Mouse (Mus musculus): ENCODE results near the gene E030018B13Rik.
A peak's percentile ranks its signal among the peaks of the same experiment; 100 is the strongest.

E030018B13Rik gene

DNA sequence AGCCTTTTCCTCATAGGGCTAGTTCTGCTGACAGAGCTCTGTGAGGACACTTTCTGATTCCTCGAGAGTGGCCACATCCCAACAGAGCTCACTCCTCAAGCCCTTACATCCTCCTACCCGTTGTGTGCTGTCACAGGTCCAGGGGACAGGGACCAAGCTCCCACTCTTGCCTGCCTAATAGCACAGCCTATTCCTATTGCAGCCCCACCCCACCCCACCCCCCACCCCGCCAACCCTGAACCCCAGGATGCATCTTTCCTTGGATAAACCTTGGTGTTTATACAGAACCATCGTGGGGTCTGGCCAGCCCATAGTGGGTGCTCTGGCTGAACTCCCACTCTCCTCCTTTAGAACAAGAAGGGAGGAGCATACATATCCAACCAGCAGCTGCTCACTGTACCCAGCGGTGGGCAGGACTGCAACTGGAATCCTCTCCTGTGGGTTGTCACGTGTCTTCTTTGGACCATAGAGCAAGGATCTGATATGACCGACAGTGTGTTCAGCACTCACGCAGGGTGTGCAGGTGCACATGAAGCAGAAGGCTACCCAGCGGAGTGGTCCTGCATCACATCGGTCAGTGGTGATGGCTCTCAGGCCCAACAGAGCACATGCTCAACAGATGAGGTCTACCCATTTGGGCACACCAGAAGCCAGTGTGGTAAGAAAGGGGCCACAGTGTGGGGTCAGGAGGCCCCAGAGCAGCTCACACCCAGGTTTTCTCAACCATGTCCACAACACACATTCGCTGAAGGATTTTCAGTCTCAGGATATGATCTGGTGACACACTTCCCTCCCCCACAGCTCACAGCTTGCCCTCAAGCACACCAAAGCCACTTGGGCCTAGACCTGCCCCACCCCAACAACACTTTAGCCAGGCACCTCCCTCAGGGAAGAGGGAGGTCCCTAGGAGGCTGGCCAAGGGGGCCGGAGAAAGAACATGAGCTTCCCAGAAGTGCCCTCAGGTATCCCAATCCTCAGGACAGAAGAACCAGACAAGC, 2.4 kb downstream of the E030018B13Rik start:
- DNase-seq: no peak

DNA sequence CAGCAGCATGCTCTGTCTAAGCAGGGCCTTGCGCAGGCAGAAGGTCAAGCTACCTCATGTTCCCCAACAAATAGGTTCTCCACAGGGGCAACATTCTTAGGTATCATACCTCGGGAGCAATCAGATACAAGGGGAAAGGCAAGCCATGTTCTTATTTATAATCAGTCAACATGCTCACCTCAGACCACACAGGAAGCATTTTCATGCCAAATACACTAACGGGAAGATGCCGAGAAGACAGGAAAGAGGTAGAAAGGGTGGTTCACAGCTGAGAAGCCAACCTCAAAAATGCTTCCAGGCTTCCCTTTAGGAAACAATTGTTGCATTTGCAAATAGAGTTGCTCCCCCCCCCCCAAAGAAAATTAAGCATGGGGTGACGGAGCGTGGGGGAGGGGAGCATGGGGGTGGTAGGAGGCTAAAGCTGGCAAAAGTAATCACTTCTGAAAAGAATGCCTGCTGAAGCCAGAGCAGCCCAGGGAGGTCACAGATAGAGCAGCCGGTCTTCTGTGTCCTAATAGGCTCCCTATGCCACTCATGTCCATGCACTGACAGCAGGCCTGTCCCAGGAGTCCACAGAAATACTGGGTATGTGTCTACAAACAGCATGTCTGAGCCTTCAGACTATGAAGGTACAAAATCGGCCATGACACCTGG, 5.4 kb downstream of the E030018B13Rik start:
- no peak for DNase-seq

DNA sequence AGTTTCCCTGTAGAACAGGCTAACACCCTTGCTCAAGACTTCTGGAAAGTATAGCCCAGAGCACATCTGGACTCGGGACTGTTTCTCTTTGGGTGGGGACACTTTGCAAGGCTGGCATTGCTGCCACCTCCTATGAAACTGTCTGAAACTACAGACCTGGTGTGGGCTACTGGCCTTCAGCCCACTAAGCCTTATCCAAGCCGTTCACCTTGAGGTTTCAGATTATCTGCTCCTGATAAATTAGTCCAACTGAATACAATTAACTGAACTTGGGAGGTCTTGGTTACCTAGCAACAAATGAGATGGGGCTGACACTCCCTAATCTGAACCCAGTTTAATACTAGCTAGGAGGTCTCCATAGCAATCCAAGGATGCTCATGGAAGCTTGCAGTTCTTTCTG, 5.9 kb downstream of the E030018B13Rik start:
- no peak for DNase-seq

DNA sequence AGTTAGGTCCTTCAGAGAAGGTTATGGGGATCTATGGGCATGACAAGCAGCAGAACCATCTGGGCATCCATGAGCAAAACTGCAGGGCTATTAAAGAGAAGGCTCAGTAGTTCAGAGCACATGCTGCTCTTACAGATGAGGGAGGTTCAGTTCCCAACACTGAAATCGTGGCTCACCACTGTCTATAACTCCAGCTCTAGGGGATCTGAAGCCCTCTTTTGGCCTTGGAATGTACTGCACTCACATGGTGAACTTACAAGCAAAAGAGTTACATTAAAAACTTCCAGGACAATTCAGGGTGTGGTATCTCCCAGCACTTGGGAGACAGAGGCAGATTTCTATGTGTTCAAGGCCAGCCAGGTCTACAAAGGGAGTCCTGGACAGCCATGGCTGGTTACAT, 6.3 kb downstream of the E030018B13Rik start:
- no peak for DNase-seq

DNA sequence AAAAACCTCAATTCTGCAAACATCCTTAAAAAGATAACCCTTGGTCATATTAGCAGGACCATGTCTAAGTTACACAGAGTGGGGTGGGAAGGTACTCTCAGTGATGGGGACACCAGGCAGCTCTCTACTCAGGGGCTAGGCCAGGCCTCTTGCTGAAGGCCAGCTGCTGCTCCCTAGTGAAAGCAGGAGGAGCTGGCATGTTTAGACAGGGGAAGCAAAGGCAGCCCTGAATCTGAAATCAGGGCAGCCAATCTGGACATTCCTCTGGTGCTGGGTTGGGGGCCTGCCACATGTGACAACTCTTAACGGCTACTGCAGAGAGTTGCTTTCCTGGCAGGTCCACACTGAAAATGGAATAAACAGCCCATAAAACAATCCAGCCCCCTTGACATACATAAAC, 7.5 kb downstream of the E030018B13Rik start:
- DNase-seq: no peak

DNA sequence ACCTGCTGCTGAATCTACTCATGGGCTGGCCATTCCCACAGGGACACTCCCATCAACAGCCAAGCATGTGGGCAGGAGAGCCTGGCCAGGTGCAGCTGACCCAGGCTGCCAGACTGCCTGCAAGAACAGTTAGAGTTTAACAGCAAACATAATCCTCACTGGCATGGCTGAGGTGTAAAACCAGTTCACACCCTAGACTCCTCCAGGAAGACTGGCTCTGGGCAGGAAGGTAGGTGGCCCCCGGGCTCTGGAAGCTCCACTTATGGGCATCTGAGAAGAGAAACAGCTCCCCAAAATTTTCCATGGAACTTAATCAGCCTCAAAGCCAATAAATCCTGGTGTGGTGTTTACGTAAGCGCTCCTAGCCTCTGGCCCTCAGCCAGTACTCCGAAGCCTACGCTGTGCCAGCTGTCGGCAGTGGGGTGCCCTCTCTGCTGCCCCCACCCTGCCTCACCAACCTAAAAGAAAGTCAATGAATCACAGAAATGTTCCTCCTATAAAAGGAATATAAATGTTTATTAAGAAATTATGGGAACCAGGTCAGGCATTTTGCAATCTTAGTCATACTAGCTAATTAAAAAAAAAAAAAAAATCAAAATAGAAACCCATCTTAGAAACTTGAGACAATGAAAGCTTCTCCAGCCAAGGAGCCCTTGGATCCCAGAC, 8.2 kb downstream of the E030018B13Rik start:
- DNase-seq: peak; percentile 81

DNA sequence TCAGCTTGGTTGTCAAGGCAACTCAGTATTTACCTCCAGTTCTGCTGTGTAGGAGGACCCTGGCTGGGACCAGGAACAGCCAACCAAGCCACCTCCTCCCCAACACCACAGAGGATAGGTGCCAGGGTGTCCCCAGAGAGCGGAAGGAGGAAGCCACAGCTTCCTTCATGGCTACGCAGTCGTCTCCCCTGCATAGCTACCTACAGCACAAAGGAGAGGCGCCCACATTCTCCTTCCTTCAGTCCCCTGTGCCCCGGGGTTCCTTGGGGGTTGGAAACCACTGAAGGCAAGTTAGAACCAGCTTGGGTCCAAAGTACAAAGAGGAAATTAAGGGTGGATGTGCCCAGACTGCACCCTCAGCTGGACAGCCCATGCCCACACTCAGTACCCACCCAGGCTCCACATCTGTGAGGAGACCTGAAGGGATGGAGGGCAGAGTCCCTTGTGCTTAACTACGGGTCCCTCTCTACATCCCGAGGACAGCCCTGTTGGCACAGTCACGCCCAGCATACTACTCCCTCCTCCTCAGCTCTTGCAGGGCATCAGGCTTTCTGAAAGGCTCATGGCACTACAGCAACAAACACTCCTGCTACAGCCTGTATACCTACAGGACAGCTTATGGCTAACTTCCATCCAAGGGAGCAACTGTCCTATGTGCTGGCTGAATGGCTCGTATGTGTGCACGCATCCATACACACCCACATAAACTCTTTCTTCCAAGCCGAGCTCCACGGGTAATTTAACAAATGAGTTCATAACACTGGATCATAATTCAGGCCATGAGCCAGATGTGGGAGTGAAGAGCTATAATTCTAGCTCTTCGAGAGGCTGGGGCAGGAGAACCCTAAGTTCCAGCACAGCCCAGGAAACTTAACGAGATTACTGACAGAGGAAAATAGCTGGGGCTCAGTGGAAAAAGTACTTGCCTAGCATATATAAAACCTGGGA, 9.0 kb downstream of the E030018B13Rik start:
- peak; percentile 77 for DNase-seq

DNA sequence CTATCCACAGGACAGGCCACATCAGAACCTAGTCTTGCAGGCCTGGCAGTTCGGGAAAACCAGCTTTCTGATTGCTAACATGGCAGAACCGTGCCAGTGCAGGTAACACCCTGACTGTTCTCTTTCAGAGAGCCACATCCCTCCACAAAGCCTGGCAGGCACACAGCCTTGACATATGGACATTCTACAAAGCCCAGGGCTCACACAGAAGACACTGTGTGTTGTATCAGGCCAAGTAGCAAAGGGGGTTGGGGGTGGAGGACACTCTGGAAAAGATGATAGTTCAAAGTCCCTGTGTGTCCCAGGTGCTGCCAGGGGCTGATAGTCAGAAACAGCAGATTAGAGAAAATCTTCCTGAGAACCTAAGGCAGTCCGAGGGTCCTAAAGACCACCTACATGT, 9.8 kb downstream of the E030018B13Rik start:
- no peak for DNase-seq

DNA sequence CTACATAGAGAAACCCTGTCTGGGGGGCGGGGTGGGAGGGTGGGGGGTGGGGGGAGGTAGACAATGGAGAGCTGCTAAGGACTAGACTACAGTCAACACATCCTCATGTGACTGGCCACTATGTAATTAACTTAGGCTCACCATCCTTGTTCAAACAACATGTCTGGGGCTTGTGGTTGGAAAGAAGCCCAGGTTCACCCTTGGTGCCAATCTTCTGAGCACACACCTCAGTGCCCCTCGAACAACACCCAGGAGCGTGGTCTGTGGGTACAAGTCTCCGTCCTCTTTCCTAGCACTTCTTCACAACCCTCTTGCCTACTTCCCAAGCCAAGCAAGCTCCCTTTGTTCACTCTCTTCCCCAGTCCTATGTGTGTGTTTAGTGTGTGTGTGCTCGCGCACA, 10.5 kb downstream of the E030018B13Rik start:
- DNase-seq: no peak

DNA sequence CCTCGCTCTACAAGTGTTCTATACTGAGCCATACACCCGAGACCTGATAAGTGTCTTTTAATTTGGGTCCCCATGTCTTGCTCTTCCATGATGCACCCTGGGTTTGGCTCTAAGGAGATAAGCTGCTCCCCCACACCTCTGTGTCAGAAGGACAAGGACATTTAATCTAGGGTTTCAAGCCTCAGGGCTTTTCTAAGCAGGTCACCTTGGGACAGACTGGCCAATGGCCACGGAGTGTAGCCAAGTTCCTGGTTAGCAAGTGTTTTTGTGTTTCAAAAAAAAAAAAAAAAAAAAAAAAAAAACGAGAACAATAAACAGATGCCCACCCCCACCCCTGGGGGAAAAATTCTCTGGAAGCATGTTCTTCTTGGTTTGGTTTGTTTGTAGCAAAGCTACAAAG, 12.4 kb downstream of the E030018B13Rik start:
- no peak for DNase-seq

DNA sequence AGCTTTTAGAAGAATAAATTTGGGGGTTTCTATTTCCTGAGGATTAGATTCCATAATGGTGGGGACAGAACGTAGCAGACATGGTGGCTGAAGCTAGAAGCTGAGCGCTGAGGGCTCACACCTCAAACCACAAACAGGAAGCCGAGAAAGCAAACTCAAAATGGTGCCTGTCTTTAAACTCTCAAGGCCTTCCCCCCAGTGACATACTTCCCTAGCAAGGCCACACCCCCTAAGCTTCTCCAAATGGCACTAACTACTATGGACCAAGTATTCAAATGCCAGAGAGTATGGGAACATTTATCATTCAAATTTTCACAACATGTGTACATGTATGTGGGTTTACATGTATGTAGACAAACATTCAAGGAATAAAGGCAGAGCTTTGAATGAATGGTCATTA, 13.5 kb downstream of the E030018B13Rik start:
- no peak for DNase-seq

DNA sequence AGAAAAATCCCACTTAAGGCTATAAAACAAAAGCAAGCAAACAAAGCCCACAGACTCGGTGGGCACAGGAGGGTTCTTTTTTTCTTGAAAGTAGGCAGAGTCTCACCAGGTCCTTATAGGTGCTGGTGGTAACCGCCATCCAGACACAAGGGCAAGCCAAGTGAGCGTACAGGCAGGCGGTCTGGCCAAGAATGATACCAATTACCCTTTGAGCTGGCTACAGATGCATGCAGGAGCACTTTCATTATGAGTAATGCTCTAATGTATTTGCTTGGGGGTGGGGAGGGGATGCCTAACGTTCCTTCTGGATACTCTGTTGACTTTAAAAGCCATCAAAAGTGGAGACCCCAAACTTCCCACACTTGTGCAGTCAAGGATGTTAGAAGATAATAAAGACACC, 14.1 kb downstream of the E030018B13Rik start:
- no peak for DNase-seq

DNA sequence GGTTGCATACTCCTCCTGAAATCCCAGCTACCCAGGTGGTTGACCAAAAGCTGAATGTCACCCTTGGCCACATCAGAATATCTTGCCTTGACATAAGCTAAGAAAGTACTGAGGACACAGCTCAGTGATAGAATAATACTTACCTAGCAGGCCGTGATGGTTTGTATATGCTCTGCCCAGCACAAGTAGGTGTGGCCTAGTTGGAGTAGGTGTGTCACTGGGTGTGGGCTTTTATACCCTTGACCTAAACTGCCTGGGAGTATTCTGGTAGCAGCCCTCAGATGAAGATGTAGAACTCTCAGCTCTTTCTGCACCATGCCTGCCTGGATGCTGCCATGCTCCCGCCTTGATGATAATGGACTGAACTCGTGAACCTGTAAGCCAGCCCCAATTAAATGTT, 15.8 kb downstream of the E030018B13Rik start:
- no peak for DNase-seq

DNA sequence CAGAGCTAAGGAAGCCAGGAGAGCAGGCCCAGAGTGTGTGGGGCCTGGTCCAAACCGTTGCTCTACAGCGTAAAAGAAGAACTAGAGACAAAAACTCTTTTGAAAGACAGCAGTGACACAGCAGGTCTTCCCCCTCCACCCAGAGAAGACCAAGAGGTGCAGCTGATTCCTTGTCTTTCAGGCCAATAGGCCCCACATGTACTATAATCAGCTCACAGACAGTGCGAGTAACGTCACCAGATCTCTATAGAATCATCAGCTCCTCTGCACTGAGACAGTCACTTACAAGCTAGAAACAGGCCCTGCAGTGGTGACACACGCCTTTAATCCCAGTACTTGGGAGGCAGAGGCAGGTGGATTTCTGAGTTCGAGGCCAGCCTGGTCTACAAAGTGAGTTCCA, 17.2 kb downstream of the E030018B13Rik start:
- no peak for DNase-seq

DNA sequence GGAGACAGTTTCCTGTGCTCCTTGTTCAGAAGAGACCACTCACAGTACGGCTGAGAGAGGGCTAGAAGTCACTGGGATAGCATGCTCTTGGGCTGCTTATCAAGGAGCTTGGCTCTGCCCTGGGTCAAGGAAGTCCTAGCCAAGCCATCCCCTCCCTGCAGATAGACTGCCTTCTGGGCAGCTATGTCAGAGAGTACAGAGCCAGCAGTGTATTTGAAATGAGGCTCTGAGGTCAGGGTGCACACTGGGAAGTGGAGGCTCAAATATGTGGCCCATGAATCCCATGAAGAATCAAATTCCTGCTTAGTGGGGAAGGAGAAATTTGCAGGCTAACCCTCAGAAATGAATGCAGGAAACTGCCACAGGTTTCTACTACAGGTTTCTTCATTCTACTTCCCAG, 17.9 kb downstream of the E030018B13Rik start:
- DNase-seq: no peak

DNA sequence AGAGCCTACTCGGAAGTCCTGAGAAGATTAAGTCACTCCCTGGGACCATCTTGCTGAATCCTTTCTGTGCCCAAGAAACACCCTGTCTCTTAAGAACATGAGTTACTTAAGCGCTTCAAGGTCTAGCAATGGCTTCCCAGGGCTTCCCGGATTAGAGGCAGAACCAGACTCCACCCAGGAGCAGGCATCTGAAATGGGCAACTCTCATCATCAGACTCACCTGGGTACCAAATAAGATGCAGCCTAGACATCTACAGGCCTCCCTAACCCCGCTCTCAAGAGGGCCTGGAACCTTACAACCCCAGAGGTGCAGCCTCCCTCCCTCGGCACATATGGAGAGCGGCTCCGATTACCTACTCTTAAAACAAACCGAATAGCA, 19.1 kb downstream of the E030018B13Rik start:
- DNase-seq: no peak

DNA sequence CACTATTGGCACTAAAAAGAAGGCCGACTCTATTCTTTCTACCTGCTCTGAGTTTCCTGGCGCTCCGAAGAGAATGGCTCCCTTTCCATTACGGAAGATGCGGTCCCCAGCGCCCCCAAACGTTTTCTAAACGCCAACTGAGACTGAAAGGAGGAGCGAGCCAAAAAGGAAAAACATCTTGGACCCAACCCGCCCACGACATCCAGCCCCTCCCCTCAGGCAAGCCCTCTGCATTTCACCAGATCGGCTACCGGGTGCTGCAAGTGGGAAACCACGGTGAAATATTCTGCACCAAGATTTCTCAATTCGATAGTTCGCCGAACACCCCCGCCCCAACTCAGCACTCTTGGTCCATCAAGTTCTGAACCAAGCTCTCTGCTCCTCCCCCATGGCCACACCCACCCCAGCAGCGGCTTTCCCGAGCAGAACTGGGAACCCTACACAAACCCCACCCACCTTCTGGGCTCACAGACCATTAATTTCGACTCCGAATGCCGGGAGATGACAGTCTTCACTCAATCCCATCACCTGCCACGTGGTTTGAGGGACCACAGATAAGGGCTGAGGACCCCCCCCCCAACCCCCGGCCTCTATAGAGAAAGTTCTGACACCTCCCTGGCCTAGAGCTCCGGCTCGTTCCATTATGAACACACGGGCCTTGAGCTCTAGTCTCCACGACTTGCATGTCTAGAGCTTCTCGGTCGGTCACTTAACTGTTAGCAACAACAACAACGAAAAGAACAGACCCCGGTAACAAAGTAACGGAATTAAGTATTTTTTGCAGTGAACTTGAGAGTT, 19.7 kb downstream of the E030018B13Rik start:
- peak; percentile 77 for DNase-seq

DNA sequence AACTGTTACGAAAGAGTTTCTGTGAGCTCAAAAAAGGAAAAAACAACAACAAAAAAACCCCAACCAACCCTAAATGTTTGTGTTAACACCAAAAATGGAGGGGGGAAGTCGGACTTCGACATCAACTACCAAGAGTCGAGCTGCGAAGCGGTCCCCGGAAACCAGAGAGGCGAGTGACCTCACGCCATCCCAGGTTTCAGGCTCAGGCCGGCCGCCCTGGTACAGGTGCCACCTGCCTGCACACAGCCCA, 20.3 kb downstream of the E030018B13Rik start:
- DNase-seq: no peak

DNA sequence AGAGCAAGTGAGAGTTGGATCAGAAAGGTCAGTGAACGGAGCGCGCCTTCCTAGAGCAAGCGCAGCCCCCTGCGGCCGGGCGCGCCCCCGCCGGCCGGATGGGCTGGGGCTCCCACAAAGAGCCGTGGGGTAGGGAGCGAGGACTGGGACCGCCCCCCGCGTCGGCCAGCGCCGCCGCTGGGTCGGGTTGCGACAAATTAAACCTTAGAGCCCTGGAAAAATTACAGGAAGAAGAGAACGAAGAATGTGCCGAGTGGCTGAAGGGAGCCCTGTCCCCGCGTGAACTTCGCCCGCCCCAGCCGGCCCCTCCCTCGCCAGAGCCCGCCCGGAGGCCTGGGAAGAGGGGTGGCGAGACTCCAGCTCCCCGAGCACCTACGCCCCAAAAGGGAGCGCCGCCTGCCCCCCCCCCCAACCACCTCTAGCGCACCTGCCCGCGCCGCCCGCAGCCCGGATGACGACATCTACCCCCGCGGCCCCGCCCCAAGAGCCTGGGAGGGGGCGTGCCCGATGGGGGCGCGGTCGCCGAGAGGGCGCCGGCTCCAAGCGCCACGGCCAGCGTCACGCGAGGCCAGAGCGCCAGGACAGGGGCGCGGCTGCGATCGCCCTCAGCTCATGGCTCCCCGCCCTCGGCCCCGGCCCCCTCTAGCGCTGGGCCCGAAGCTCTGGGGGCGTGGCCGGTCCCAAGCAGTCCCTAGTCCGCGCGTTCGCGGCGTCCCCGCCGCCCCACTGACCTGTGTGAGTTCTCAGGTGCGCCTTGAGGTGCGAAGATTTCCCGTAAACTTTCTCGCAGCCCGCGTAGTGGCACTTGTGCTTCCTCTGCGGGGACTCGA, 20.8 kb downstream of the E030018B13Rik start:
- DNase-seq: peak; percentile 76

DNA sequence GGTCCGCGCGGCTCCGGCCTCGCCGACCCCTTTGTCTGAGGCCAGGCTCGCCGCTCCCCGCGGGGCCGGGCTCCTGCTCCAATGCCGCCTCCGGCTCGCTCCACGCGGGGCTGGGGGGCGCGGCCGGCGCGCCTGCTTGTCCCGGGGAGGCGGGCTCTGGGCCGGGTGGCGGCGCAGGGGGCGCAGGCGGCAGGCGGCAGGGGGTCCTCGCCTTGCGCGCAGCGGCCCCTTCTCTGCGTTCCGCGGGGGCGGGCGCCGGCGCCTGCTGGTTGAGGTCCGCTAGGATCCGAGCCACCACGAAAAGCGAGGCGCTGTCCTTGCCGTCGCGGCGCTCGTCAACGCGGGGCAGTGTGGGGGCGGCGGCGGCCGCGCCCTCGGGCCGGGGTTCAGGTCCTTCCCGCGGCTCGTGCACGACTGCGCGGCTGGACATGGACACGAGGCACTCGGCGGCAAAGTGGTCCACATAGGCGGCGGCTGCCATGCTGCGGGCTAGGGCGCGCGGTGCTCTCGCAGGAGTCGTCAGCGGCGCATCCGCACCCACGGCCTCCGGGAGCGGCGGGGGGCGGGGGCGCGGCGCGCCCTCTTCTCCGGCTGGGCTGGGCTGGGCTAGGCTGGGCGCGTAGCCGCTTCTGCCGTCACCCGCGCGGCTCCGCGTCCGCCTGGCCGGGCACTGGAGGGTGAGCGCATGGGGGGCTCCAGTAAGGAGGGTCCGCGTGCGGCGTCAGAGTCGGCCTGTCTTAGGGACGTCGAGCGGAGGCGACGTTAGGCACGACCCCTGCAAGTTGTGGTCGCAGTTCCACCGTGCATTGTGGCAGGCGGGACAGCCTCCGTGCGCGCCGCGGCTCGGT, 21.6 kb downstream of the E030018B13Rik start:
- DNase-seq: peak; percentile 83

All from right cerebral cortex, postnatal 25 days (tissue).